Mouse (Mus musculus) R1 (cell line): ENCODE data around the gene Bcas3.

Experiments used
- DNase-seq: peaks from one replicate; pipeline ENCODE4 v3.0.0-alpha.2; 2018; ENCODE audit warnings: low read depth, low spot score

Bcas3 gene

GRCm38 (mm10) chr11:85841211-85841681, 488.3 kb downstream of the Bcas3 start:
- peak; percentile 66 for DNase-seq

- DNase-seq: peak; percentile 79
Measured at GRCm38 (mm10) chr11:85841980-85842379, 489.0 kb downstream of the Bcas3 start.

- DNase-seq: no peak
Measured at GRCm38 (mm10) chr11:85842596-85843346, 489.8 kb downstream of the Bcas3 start.

GRCm38 (mm10) chr11:85843347-85843692, 490.4 kb downstream of the Bcas3 start:
- DNase-seq: peak; percentile 85

GRCm38 (mm10) chr11:85844144-85844965, 491.4 kb downstream of the Bcas3 start:
- peak; percentile 85 for DNase-seq

- no peak for DNase-seq
Measured at GRCm38 (mm10) chr11:85844971-85845370, 492.0 kb downstream of the Bcas3 start.

- no peak for DNase-seq
Measured at GRCm38 (mm10) chr11:85845921-85846320, 493.0 kb downstream of the Bcas3 start.

- DNase-seq: no peak
Measured at GRCm38 (mm10) chr11:85846509-85846908, 493.5 kb downstream of the Bcas3 start.

- peak; percentile 93 for DNase-seq
Measured at GRCm38 (mm10) chr11:85849037-85849436, 496.1 kb downstream of the Bcas3 start.

GRCm38 (mm10) chr11:85850233-85850632, 497.3 kb downstream of the Bcas3 start, which contains the start of gene Gm11444:
TSS of gene Gm11444 (minus strand) at chr11:85850333.
- DNase-seq: no peak

- DNase-seq: peak; percentile 70
Measured at GRCm38 (mm10) chr11:85850758-85851157, 497.8 kb downstream of the Bcas3 start.

GRCm38 (mm10) chr11:85857997-85858698, 505.2 kb downstream of the Bcas3 start:
- no peak for DNase-seq

- peak; percentile 53 for DNase-seq
Measured at GRCm38 (mm10) chr11:85864363-85864762, 511.4 kb downstream of the Bcas3 start.
